23 mouse cellular contexts compared by ENCODE assay signal in genomic region chr4:6596321-6596720, GRCm38 (mm10).
DNase-seq lines count a peak whose midpoint lies in the region; ATAC-seq and TF ChIP-seq lines count a peak whose summit lies in the region.
"Had no signal": no experiment of that assay in that cellular context is flagged by ENCODE, and none has a peak within 500 bp of the region (broad histone marks: within the 10 kb centered on the region; RNA-seq: fewer than 3 reads in every experiment).

No protein-coding gene starts in this region.

- H3K27me3 ChIP-seq in kidney, embryonic 16.5 days (ENCODE audit: insufficient read depth, low read length), result no peaks in the 10 kb centered on the region
- H3K27me3 ChIP-seq: forebrain, embryonic 12.5 days; forebrain, embryonic 15.5 days; heart, embryonic 12.5 days; heart, embryonic 15.5 days; hindbrain, embryonic 13.5 days; intestine, embryonic 15.5 days had no signal

- no peaks in the 10 kb centered on the region for H3K4me1 ChIP-seq in kidney, embryonic 16.5 days (ENCODE audit: insufficient read depth, low read length)
- H3K4me1 ChIP-seq: forebrain, embryonic 12.5 days; heart, embryonic 12.5 days; heart, embryonic 15.5 days; hindbrain, embryonic 10.5 days; hindbrain, embryonic 13.5 days; intestine, embryonic 15.5 days had no signal

- DNase-seq in adrenal gland, adult 8-10 months, result peak; percentile 2
- DNase-seq in adrenal gland, postnatal 25 days, result no peak
- DNase-seq in gastrocnemius, adult 2 months, result no peak
- no peak for DNase-seq in gastrocnemius, postnatal 36 days
- peak; percentile 61 for DNase-seq in adipocyte (ENCODE audit: low spot score)
- DNase-seq: cerebellum, adult 11-12 months; cerebellum, adult 8-10 months; cerebellum, postnatal 14 days; heart, postnatal 10 days; heart, postnatal 36 days; kidney, adult 11 months; kidney, adult 8-10 months had no signal

- H3K27ac ChIP-seq in gastrocnemius, adult 2 months, result peak overlapping the region; percentile 4; the same call in 1 of the 2 replicates
- no peak overlapping the region for H3K27ac ChIP-seq in kidney, embryonic 16.5 days (ENCODE audit: low read length)
- H3K27ac ChIP-seq: forebrain, embryonic 12.5 days; forebrain, embryonic 15.5 days; heart, embryonic 15.5 days; hindbrain, embryonic 10.5 days; hindbrain, embryonic 13.5 days; intestine, embryonic 15.5 days had no signal

- no peak overlapping the region for H3K4me3 ChIP-seq in gastrocnemius, adult 2 months
- no peak overlapping the region for H3K4me3 ChIP-seq in kidney, embryonic 16.5 days (ENCODE audit: low read length)
- H3K4me3 ChIP-seq: forebrain, embryonic 12.5 days; forebrain, embryonic 15.5 days; heart, embryonic 12.5 days; heart, embryonic 15.5 days; hindbrain, embryonic 10.5 days; hindbrain, embryonic 13.5 days; intestine, embryonic 15.5 days had no signal

- no peak for TF ChIP-seq CTCF in gastrocnemius, adult 2 months (IDR thresholded peaks at IDR 0.05)

- H3K9ac ChIP-seq in kidney, embryonic 16.5 days (replicated peaks; ENCODE audit: low read length), result no peak overlapping the region
- H3K9ac ChIP-seq: forebrain, embryonic 12.5 days; forebrain, embryonic 15.5 days; heart, embryonic 12.5 days; heart, embryonic 15.5 days; hindbrain, embryonic 13.5 days; intestine, embryonic 15.5 days had no signal

- no peak overlapping the region for H3K4me2 ChIP-seq in kidney, embryonic 16.5 days (replicated peaks; ENCODE audit: low read depth, low read length)
- H3K4me2 ChIP-seq: forebrain, embryonic 12.5 days; forebrain, embryonic 15.5 days; heart, embryonic 12.5 days; heart, embryonic 15.5 days; hindbrain, embryonic 13.5 days; intestine, embryonic 15.5 days had no signal

- H3K36me3 ChIP-seq in kidney, embryonic 16.5 days (ENCODE audit: insufficient read depth, low read length), result no peaks in the 10 kb centered on the region
- H3K36me3 ChIP-seq: forebrain, embryonic 12.5 days; forebrain, embryonic 15.5 days; heart, embryonic 12.5 days; heart, embryonic 15.5 days; hindbrain, embryonic 10.5 days; hindbrain, embryonic 13.5 days; intestine, embryonic 15.5 days had no signal

- no peaks in the 10 kb centered on the region for H3K9me3 ChIP-seq in kidney, embryonic 16.5 days (ENCODE audit: low read length)
- H3K9me3 ChIP-seq: forebrain, embryonic 12.5 days; forebrain, embryonic 15.5 days; heart, embryonic 12.5 days; heart, embryonic 15.5 days; hindbrain, embryonic 10.5 days; hindbrain, embryonic 13.5 days; intestine, embryonic 15.5 days had no signal

- ATAC-seq in kidney, embryonic 16.5 days (ENCODE audit: low FRiP score, low TSS enrichment), result no peak
- no peak for ATAC-seq in erythroblast, adult 5-6 weeks (replicated peaks; ENCODE audit: low FRiP score, poor library complexity, severe bottlenecking)
- ATAC-seq: CD4-positive, CD25-positive, alpha-beta regulatory T cell, adult 4 months; forebrain, embryonic 15.5 days; hindbrain, embryonic 16.5 days; intestine, embryonic 15.5 days had no signal

- intact Hi-C loops in gastrocnemius, adult 2 months (cut with DNase I), result no loop called here
- intact Hi-C loops in gastrocnemius, postnatal 36 days (cut with DNase I), result no loop called here

- 65% methylated on average over 1 of the region's 1 CpGs for WGBS in kidney, embryonic 16.5 days

Comparison
In these comparisons a context has a peak if more than half of its experiments do, and no peak if none do; other contexts are left out.
1. DNase-seq: peak in adrenal gland, adult 8-10 months (single experiment) and adipocyte (single experiment); none in adrenal gland, postnatal 25 days (single experiment), gastrocnemius, adult 2 months (single experiment) and gastrocnemius, postnatal 36 days (0 of 2).